Mouse (Mus musculus) lung, embryonic 14.5 days (tissue): ENCODE measurements around the gene Rbm25. TPM values are rescaled to one million over a fixed set of nuclear protein-coding genes. Genes with fewer than 3 reads are reported as not detected.
A peak's percentile ranks its signal among the peaks of the same experiment; 100 is the strongest.

Source experiments
- ATAC-seq: fragments of 200-750 bp; cut with Nextera tagmentation; 2 replicates; pipeline ENCODE4 v1.8.0; 2017; ENCODE audit warnings: mild to moderate bottlenecking, moderate TSS enrichment, moderate library complexity; ENCODE audit not compliant: insufficient read depth
- DNase-seq: peaks from one replicate; pipeline ENCODE4 v3.0.0-alpha.2; 2015
- H3K27ac ChIP-seq: fragments of 300-500 bp; sonication (generic); 2 replicates; pipeline ENCODE4 v1.5.1; 2014; ENCODE audit warnings: low read depth, mild to moderate bottlenecking, moderate library complexity
- H3K27me3 ChIP-seq: fragments of 300-500 bp; sonication (generic); 2 replicates; pipeline ENCODE4 v1.6.1; 2014; ENCODE audit warnings: low read length, control low read depth; ENCODE audit not compliant: insufficient read depth
- H3K36me3 ChIP-seq: fragments of 300-500 bp; sonication (generic); 2 replicates; pipeline ENCODE4 v1.6.1; 2014; ENCODE audit warnings: control low read depth; ENCODE audit not compliant: insufficient read depth
- H3K4me1 ChIP-seq: fragments of 300-500 bp; sonication (generic); 2 replicates; pipeline ENCODE4 v1.6.1; 2014; ENCODE audit warnings: antibody characterized with exemption, control low read depth; ENCODE audit not compliant: insufficient read depth
- H3K4me2 ChIP-seq: fragments of 300-500 bp; sonication (generic); 2 replicates; pipeline ENCODE4 v1.6.1; 2014; ENCODE audit warnings: mild to moderate bottlenecking
- H3K4me3 ChIP-seq: fragments of 300-500 bp; sonication (generic); 2 replicates; pipeline ENCODE4 v1.5.1; 2014; ENCODE audit warnings: low read depth, low read length
- H3K9ac ChIP-seq: fragments of 300-500 bp; sonication (generic); 2 replicates; pipeline ENCODE4 v1.6.1; 2014
- H3K9me3 ChIP-seq: fragments of 300-500 bp; sonication (generic); 2 replicates; pipeline ENCODE4 v1.6.1; 2016; ENCODE audit warnings: low read depth, low read length, control low read depth
- CTCF ChIP-seq: IDR thresholded peaks from 2 replicates; pipeline ENCODE4 v1.5.1; 2016; ENCODE audit warnings: antibody characterized with exemption, low read depth
- WGBS: fragments of 180-500 bp; shearing (Covaris S2); extraction: QIAGEN DNeasy Blood & Tissue Kit; methylation state at CpG from one replicate; pipeline ENCODE4 v1.1.7; 2014; 5-methylcytosine and 5-hydroxymethylcytosine counted together
- polyA plus RNA-seq: library from polyadenylated mRNA; unstranded; fragments of >200 nt; fragmentation: Nextera tagmentation; extraction: Ambion mirVana; gene quantifications from 2 replicates; pipeline ENCODE4 v1.2.1, GENCODE M21; 2014

The Rbm25 gene
- polyA plus RNA-seq, 1 experiment from 2014 or later: 254 TPM

GRCm38 (mm10) chr12:83622031-83622755 is 8.8 kb upstream of the Rbm25 start:
- no peak for TF ChIP-seq CTCF
- Histone ChIP-seq H3K9me3 (no peaks in the 10 kb centered on the region), H3K4me1 (no peaks in the 10 kb centered on the region), H3K36me3 (no peaks in the 10 kb centered on the region), H3K27ac (no peak overlapping the region), H3K9ac (no peak overlapping the region), H3K27me3 (no peaks in the 10 kb centered on the region), H3K4me3 (no peak overlapping the region), H3K4me2 (no peak overlapping the region)
- ATAC-seq: no peak
- 79% methylated on average over 6 of the region's 6 CpGs for WGBS
- DNase-seq: no peak

- H3K27ac ChIP-seq: no peak overlapping the region
- DNase-seq: no peak
- H3K4me2 ChIP-seq: no peak overlapping the region
- TF ChIP-seq CTCF: no peak
- H3K9me3 ChIP-seq: no peaks in the 10 kb centered on the region
- no peaks in the 10 kb centered on the region for H3K4me1 ChIP-seq
- 74% methylated on average over 1 of the region's 1 CpGs for WGBS
- no peaks in the 10 kb centered on the region for H3K36me3 ChIP-seq
- no peak for ATAC-seq
- no peak overlapping the region for H3K9ac ChIP-seq
- no peaks in the 10 kb centered on the region for H3K27me3 ChIP-seq
- no peak overlapping the region for H3K4me3 ChIP-seq
Measured at GRCm38 (mm10) chr12:83624321-83624720, 6.7 kb upstream of the Rbm25 start.

DNA sequence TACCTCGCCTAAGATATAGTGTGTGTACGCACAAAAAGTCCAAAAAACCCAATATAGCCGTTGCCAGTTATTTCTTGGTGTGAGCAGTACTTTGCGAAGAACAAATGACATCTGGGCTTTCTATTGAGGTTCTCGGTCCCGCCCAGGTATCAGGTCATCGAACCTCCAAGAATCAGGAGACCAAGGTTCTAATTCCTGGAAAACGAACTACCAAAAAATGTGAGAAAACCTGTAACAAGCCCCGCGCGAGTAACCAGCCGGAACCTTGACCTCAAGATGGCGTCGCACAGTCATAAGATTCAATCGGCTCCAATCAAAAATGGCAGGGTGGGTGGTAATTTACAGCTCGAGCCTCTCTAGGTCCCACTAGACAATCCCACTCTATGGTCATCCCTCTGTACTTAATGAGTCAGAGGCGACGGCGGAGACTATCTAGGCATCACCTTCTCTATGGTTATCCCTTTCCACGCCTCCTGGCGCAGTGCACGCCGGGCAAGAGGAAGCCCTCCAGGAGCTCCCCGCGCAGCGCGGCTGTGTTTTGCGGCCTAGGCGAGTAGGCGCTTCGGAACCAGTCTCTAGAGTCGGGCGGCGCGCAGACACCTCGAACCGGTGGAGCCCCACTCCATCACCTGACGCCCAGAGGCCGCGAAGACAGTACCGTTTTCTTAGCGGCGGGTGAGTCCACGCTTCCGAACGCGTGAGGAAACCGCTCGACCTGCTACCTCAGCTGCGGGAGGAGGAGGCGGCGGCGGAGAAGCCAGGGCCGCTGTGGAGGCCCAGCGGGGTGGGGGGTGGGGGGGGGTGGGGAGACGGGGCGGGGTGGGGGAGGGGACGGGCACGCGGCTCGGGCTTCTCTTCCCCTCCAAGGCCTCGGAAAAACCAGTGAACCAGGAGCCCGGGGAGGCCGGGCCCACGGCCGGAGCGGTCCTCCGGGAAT is 975 bp downstream of the Rbm25 start:
- no peak for TF ChIP-seq CTCF
- peak overlapping the region; percentile 77 for H3K4me2 ChIP-seq
- H3K4me1 ChIP-seq: peaks cover 2% of the 10 kb centered on the region; the same call in 1 of the 2 replicates

DNA sequence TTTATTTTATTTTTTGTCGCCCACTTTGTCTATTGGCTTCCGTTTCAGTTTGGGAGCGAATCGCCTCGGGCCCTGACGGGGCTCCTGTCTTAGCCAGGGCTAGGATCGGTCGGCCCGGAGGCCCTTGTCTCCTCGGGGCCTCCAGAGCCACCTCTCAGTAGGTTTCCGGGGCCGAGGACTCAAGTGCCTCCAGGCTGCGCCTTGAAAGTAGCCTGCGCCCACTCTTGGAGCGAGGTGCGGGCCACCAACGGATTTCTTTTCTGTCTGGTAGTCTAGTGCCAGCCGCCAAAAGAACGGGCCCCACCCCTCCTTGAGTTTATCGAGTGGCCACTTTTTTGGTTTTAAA is 1.6 kb downstream of the Rbm25 start:
- Histone ChIP-seq H3K4me2 (peak overlapping the region; percentile 73), H3K27ac (peak overlapping the region; percentile 96), H3K4me3 (peak overlapping the region; percentile 80), H3K27me3 (no peaks in the 10 kb centered on the region), H3K4me1 (peaks cover 2% of the 10 kb centered on the region; the same call in 1 of the 2 replicates), H3K36me3 (peaks cover 23% of the 10 kb centered on the region), H3K9ac (peak overlapping the region; percentile 97), H3K9me3 (no peaks in the 10 kb centered on the region)
- DNase-seq (peak; percentile 65), ATAC-seq (peak; percentile 61)
- no peak for TF ChIP-seq CTCF
- under 1% methylated on average over 20 of the region's 20 CpGs for WGBS

More for the DNA sequence above, 975 bp downstream of the Rbm25 start:
- Histone ChIP-seq H3K4me3 (peak overlapping the region; percentile 80), H3K27ac (peak overlapping the region; percentile 96), H3K27me3 (no peaks in the 10 kb centered on the region), H3K9me3 (no peaks in the 10 kb centered on the region), H3K36me3 (peaks cover 17% of the 10 kb centered on the region), H3K9ac (peak overlapping the region; percentile 97)
- WGBS: under 1% methylated on average over 66 of the region's 68 CpGs
- DNase-seq: peak; percentile 100
- peak; percentile 100 for ATAC-seq

DNA sequence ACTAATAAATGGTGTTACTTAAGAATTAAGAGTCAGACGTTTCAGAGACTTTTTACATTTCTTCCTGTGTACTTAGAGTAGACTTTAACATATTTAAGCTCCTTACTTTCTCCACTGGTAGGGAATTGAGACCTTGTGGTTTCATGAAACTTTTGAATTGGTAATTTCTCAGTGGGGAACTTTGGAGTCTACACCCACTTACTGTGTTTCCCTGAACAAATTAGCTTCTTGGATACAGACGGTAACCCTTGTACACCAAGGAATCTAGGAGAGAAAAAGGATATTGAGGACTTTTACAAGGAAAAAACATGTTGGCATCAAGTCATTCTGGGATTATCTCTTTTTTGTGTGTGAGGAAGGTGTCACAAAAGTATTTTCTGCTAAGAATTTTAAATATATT is 2.8 kb downstream of the Rbm25 start:
- peak overlapping the region; percentile 97 for H3K9ac ChIP-seq
- DNase-seq (no peak), ATAC-seq (no peak)

GRCm38 (mm10) chr12:83641233-83641632 is 10.2 kb downstream of the Rbm25 start:
- DNase-seq (no peak), ATAC-seq (no peak)
- Histone ChIP-seq H3K9ac (no peak overlapping the region), H3K9me3 (no peaks in the 10 kb centered on the region), H3K4me1 (no peaks in the 10 kb centered on the region), H3K36me3 (peaks cover 75% of the 10 kb centered on the region), H3K4me2 (no peak overlapping the region), H3K27ac (no peak overlapping the region), H3K27me3 (no peaks in the 10 kb centered on the region), H3K4me3 (no peak overlapping the region)
- no peak for TF ChIP-seq CTCF
- WGBS: 88% methylated on average over 2 of the region's 2 CpGs

More for the DNA sequence above, 2.8 kb downstream of the Rbm25 start:
- H3K27ac ChIP-seq: no peak overlapping the region
- peak overlapping the region; percentile 80 for H3K4me3 ChIP-seq
- H3K36me3 ChIP-seq: peaks cover 29% of the 10 kb centered on the region
- peak overlapping the region; percentile 73 for H3K4me2 ChIP-seq
- H3K9me3 ChIP-seq: no peaks in the 10 kb centered on the region
- no peak for TF ChIP-seq CTCF
- 43% methylated on average over 2 of the region's 2 CpGs for WGBS
- H3K4me1 ChIP-seq: peaks cover 2% of the 10 kb centered on the region; the same call in 1 of the 2 replicates
- H3K27me3 ChIP-seq: no peaks in the 10 kb centered on the region

- no peak overlapping the region for H3K27ac ChIP-seq
- no peak for TF ChIP-seq CTCF
Measured at GRCm38 (mm10) chr12:83643116-83643515, 12.1 kb downstream of the Rbm25 start.

More at GRCm38 (mm10) chr12:83643116-83643515, 12.1 kb downstream of the Rbm25 start:
- Histone ChIP-seq H3K4me1 (no peaks in the 10 kb centered on the region), H3K27me3 (no peaks in the 10 kb centered on the region), H3K9me3 (no peaks in the 10 kb centered on the region), H3K4me2 (no peak overlapping the region), H3K4me3 (no peak overlapping the region), H3K36me3 (peaks cover 74% of the 10 kb centered on the region), H3K9ac (no peak overlapping the region)
- 81% methylated on average over 1 of the region's 1 CpGs for WGBS
- DNase-seq: no peak
- ATAC-seq: no peak
